Mouse (Mus musculus) myocyte (in vitro differentiated cells): ENCODE data around the gene Serpini1.

Source experiments
- E2F4 ChIP-seq: IDR thresholded peaks from one replicate; pipeline ENCODE4 v1.6.1; 2011; ENCODE audit warnings: mild to moderate bottlenecking, control low read depth, moderate library complexity; ENCODE audit not compliant: insufficient read depth
- TCF12 ChIP-seq: IDR thresholded peaks from one replicate; pipeline ENCODE4 v1.6.1; 2011; ENCODE audit warnings: mild to moderate bottlenecking, control low read depth; ENCODE audit not compliant: poor library complexity, insufficient read depth, severe bottlenecking

- TF ChIP-seq TCF12 (no peak), E2F4 (no peak)
Measured at GRCm38 (mm10) chr3:75583293-75583692, 25.9 kb downstream of the Serpini1 start.
